Mouse (Mus musculus): ENCODE measurements around the gene Msi2. TPM values are rescaled to one million over a fixed set of nuclear protein-coding genes. Genes with fewer than 3 reads are reported as not detected.

Gene Msi2
- polyA plus RNA-seq, 1 experiment from 2014 or later, result 17.9 TPM

GRCm38 (mm10) chr11:88395076-88395990 lies 323.0 kb downstream of the Msi2 start:
- Histone ChIP-seq H3K4me3 (ENCODE audit: low read depth, low read length) (no peak overlapping the region), H3K27ac (ENCODE audit: low read length) (no peak overlapping the region), H3K27me3 (ENCODE audit: control insufficient read depth, insufficient read depth, low read length) (no peaks in the 10 kb centered on the region), H3K36me3 (ENCODE audit: control insufficient read depth, insufficient read depth, low read length) (no peaks in the 10 kb centered on the region), H3K9me3 (ENCODE audit: control insufficient read depth, low read depth, low read length) (no peaks in the 10 kb centered on the region), H3K9ac (replicated peaks; ENCODE audit: low read depth, low read length) (no peak overlapping the region), H3K4me1 (ENCODE audit: control insufficient read depth, insufficient read depth, low read length) (peaks cover 19% of the 10 kb centered on the region), H3K4me2 (replicated peaks; ENCODE audit: low read depth, low read length) (no peak overlapping the region)
- WGBS, result 62% methylated on average over 8 of the region's 8 CpGs
- no peak for ATAC-seq (ENCODE audit: insufficient number of reproducible peaks, insufficient read depth, low FRiP score, low read depth)

GRCm38 (mm10) chr11:88394341-88395075 lies 323.8 kb downstream of the Msi2 start:
- no peaks in the 10 kb centered on the region for H3K9me3 ChIP-seq (ENCODE audit: control insufficient read depth, low read depth, low read length)
- peak overlapping the region; percentile 2; the same call in 1 of the 2 replicates for H3K27ac ChIP-seq (ENCODE audit: low read length)
- ATAC-seq (ENCODE audit: insufficient number of reproducible peaks, insufficient read depth, low FRiP score, low read depth), result peak; percentile 72
- H3K4me3 ChIP-seq (ENCODE audit: low read depth, low read length), result no peak overlapping the region
- H3K4me1 ChIP-seq (ENCODE audit: control insufficient read depth, insufficient read depth, low read length), result peaks cover 17% of the 10 kb centered on the region
- 55% methylated on average over 19 of the region's 19 CpGs for WGBS
- no peaks in the 10 kb centered on the region for H3K27me3 ChIP-seq (ENCODE audit: control insufficient read depth, insufficient read depth, low read length)
- no peaks in the 10 kb centered on the region for H3K36me3 ChIP-seq (ENCODE audit: control insufficient read depth, insufficient read depth, low read length)
- no peak overlapping the region for H3K9ac ChIP-seq (replicated peaks; ENCODE audit: low read depth, low read length)
- H3K4me2 ChIP-seq (replicated peaks; ENCODE audit: low read depth, low read length), result no peak overlapping the region

- no peaks in the 10 kb centered on the region for H3K27me3 ChIP-seq (ENCODE audit: control insufficient read depth, insufficient read depth, low read length)
- H3K4me3 ChIP-seq (ENCODE audit: low read depth, low read length), result no peak overlapping the region
- H3K27ac ChIP-seq (ENCODE audit: low read length), result no peak overlapping the region
- no peaks in the 10 kb centered on the region for H3K36me3 ChIP-seq (ENCODE audit: control insufficient read depth, insufficient read depth, low read length)
- ATAC-seq (ENCODE audit: insufficient number of reproducible peaks, insufficient read depth, low FRiP score, low read depth), result no peak
- no peak overlapping the region for H3K9ac ChIP-seq (replicated peaks; ENCODE audit: low read depth, low read length)
- WGBS, result 89% methylated on average over 10 of the region's 10 CpGs
- peaks cover 14% of the 10 kb centered on the region for H3K4me1 ChIP-seq (ENCODE audit: control insufficient read depth, insufficient read depth, low read length)
- no peaks in the 10 kb centered on the region for H3K9me3 ChIP-seq (ENCODE audit: control insufficient read depth, low read depth, low read length)
- no peak overlapping the region for H3K4me2 ChIP-seq (replicated peaks; ENCODE audit: low read depth, low read length)
Measured at GRCm38 (mm10) chr11:88392715-88393114, 325.6 kb downstream of the Msi2 start.

GRCm38 (mm10) chr11:88391181-88391814 lies 327.0 kb downstream of the Msi2 start:
- no peak overlapping the region for H3K4me3 ChIP-seq (ENCODE audit: low read depth, low read length)
- no peak overlapping the region for H3K27ac ChIP-seq (ENCODE audit: low read length)
- peaks cover 14% of the 10 kb centered on the region for H3K4me1 ChIP-seq (ENCODE audit: control insufficient read depth, insufficient read depth, low read length)
- H3K36me3 ChIP-seq (ENCODE audit: control insufficient read depth, insufficient read depth, low read length), result no peaks in the 10 kb centered on the region
- ATAC-seq (ENCODE audit: insufficient number of reproducible peaks, insufficient read depth, low FRiP score, low read depth), result no peak
- H3K9ac ChIP-seq (replicated peaks; ENCODE audit: low read depth, low read length), result no peak overlapping the region
- no peak overlapping the region for H3K4me2 ChIP-seq (replicated peaks; ENCODE audit: low read depth, low read length)
- no peaks in the 10 kb centered on the region for H3K27me3 ChIP-seq (ENCODE audit: control insufficient read depth, insufficient read depth, low read length)
- H3K9me3 ChIP-seq (ENCODE audit: control insufficient read depth, low read depth, low read length), result no peaks in the 10 kb centered on the region
- WGBS, result 82% methylated on average over 8 of the region's 8 CpGs

- no peak overlapping the region for H3K4me2 ChIP-seq (replicated peaks; ENCODE audit: low read depth, low read length)
- no peak overlapping the region for H3K9ac ChIP-seq (replicated peaks; ENCODE audit: low read depth, low read length)
- peaks cover 3% of the 10 kb centered on the region for H3K4me1 ChIP-seq (ENCODE audit: control insufficient read depth, insufficient read depth, low read length)
- H3K4me3 ChIP-seq (ENCODE audit: low read depth, low read length), result no peak overlapping the region
- H3K9me3 ChIP-seq (ENCODE audit: control insufficient read depth, low read depth, low read length), result no peaks in the 10 kb centered on the region
- no peak for ATAC-seq (ENCODE audit: insufficient number of reproducible peaks, insufficient read depth, low FRiP score, low read depth)
- H3K36me3 ChIP-seq (ENCODE audit: control insufficient read depth, insufficient read depth, low read length), result no peaks in the 10 kb centered on the region
- H3K27ac ChIP-seq (ENCODE audit: low read length), result no peak overlapping the region
- H3K27me3 ChIP-seq (ENCODE audit: control insufficient read depth, insufficient read depth, low read length), result no peaks in the 10 kb centered on the region
- 89% methylated on average over 6 of the region's 6 CpGs for WGBS
Measured at GRCm38 (mm10) chr11:88389530-88389929, 328.8 kb downstream of the Msi2 start.

GRCm38 (mm10) chr11:88386916-88387315 lies 331.4 kb downstream of the Msi2 start:
- Histone ChIP-seq H3K9me3 (ENCODE audit: control insufficient read depth, low read depth, low read length) (no peaks in the 10 kb centered on the region), H3K27ac (ENCODE audit: low read length) (no peak overlapping the region), H3K9ac (replicated peaks; ENCODE audit: low read depth, low read length) (no peak overlapping the region), H3K4me1 (ENCODE audit: control insufficient read depth, insufficient read depth, low read length) (no peaks in the 10 kb centered on the region), H3K4me3 (ENCODE audit: low read depth, low read length) (no peak overlapping the region), H3K36me3 (ENCODE audit: control insufficient read depth, insufficient read depth, low read length) (no peaks in the 10 kb centered on the region), H3K27me3 (ENCODE audit: control insufficient read depth, insufficient read depth, low read length) (no peaks in the 10 kb centered on the region), H3K4me2 (replicated peaks; ENCODE audit: low read depth, low read length) (no peak overlapping the region)
- no peak for ATAC-seq (ENCODE audit: insufficient number of reproducible peaks, insufficient read depth, low FRiP score, low read depth)
- 87% methylated on average over 4 of the region's 4 CpGs for WGBS

GRCm38 (mm10) chr11:88382449-88382848 lies 335.9 kb downstream of the Msi2 start:
- no peaks in the 10 kb centered on the region for H3K9me3 ChIP-seq (ENCODE audit: control insufficient read depth, low read depth, low read length)
- H3K4me1 ChIP-seq (ENCODE audit: control insufficient read depth, insufficient read depth, low read length), result 0 out of 2 replicates have a peak, but pooled peaks cover 3% of the 10 kb centered on the region
- H3K27ac ChIP-seq (ENCODE audit: low read length), result no peak overlapping the region
- H3K36me3 ChIP-seq (ENCODE audit: control insufficient read depth, insufficient read depth, low read length), result no peaks in the 10 kb centered on the region
- 71% methylated on average over 9 of the region's 9 CpGs for WGBS
- H3K27me3 ChIP-seq (ENCODE audit: control insufficient read depth, insufficient read depth, low read length), result no peaks in the 10 kb centered on the region
- H3K4me3 ChIP-seq (ENCODE audit: low read depth, low read length), result no peak overlapping the region
- ATAC-seq (ENCODE audit: insufficient number of reproducible peaks, insufficient read depth, low FRiP score, low read depth), result no peak
- no peak overlapping the region for H3K9ac ChIP-seq (replicated peaks; ENCODE audit: low read depth, low read length)
- H3K4me2 ChIP-seq (replicated peaks; ENCODE audit: low read depth, low read length), result no peak overlapping the region

GRCm38 (mm10) chr11:88381145-88381909 lies 337.0 kb downstream of the Msi2 start:
- ATAC-seq (ENCODE audit: insufficient number of reproducible peaks, insufficient read depth, low FRiP score, low read depth), result peak; percentile 29; the same call in 1 of the 2 replicates
- no peaks in the 10 kb centered on the region for H3K9me3 ChIP-seq (ENCODE audit: control insufficient read depth, low read depth, low read length)
- no peak overlapping the region for H3K27ac ChIP-seq (ENCODE audit: low read length)
- 0 out of 2 replicates have a peak, but pooled peaks cover 3% of the 10 kb centered on the region for H3K4me1 ChIP-seq (ENCODE audit: control insufficient read depth, insufficient read depth, low read length)
- H3K27me3 ChIP-seq (ENCODE audit: control insufficient read depth, insufficient read depth, low read length), result no peaks in the 10 kb centered on the region
- H3K4me2 ChIP-seq (replicated peaks; ENCODE audit: low read depth, low read length), result no peak overlapping the region
- no peak overlapping the region for H3K9ac ChIP-seq (replicated peaks; ENCODE audit: low read depth, low read length)
- no peaks in the 10 kb centered on the region for H3K36me3 ChIP-seq (ENCODE audit: control insufficient read depth, insufficient read depth, low read length)
- 50% methylated on average over 11 of the region's 14 CpGs for WGBS
- H3K4me3 ChIP-seq (ENCODE audit: low read depth, low read length), result no peak overlapping the region

Measured in stomach, embryonic 14.5 days (tissue).